Comparison of ENCODE assay signal across 16 mouse cellular contexts in the genomic region with DNA sequence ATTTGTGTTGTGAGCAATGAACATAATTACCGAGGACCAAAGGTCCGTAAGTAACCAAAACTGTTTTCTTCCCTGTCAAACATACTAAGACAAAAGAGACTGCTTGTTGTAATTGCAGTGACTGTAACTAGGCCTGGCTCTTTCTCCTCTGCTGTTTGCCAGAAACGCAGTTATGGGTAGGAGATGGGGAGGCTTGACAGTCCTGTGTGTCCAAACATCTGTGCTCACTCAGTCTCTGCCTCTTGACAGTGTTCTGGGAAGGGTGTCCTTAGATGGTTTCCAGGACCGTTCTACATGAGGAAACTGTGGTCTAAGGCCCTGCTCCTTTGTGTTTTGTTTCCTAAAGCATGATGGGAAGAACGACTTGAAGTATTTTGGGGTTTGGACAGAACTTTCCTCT.
DNase-seq lines count a peak whose midpoint lies in the region; ATAC-seq lines count a peak whose summit lies in the region.
"Had no signal": no experiment of that assay in that cellular context is flagged by ENCODE, and none has a peak within 500 bp of the region (broad histone marks: within the 10 kb centered on the region; RNA-seq: fewer than 3 reads in every experiment).

No protein-coding gene starts in this region.

- no peaks in the 10 kb centered on the region for H3K4me1 ChIP-seq in kidney, embryonic 16.5 days (ENCODE audit: insufficient read depth, low read length)
- peaks cover 23% of the 10 kb centered on the region for H3K4me1 ChIP-seq in heart, embryonic 11.5 days (ENCODE audit: control insufficient read depth, insufficient read depth, low read length)
- H3K4me1 ChIP-seq: neural tube, embryonic 13.5 days had no signal

- H3K27ac ChIP-seq in kidney, embryonic 16.5 days (ENCODE audit: low read length): no peak overlapping the region
- peak overlapping the region; percentile 35; the same call in 1 of the 2 replicates for H3K27ac ChIP-seq in heart, embryonic 11.5 days (ENCODE audit: low read depth, low read length)
- H3K27ac ChIP-seq: left cerebral cortex, adult 2 months; limb, embryonic 15.5 days; neural tube, embryonic 13.5 days had no signal

- no peak for ATAC-seq in kidney, embryonic 16.5 days (ENCODE audit: low FRiP score, low TSS enrichment)
- no peak for ATAC-seq in heart, embryonic 11.5 days (replicated peaks; ENCODE audit: insufficient number of reproducible peaks, low FRiP score, low TSS enrichment)
- ATAC-seq: midbrain, embryonic 16.5 days had no signal

- 74% methylated on average over 5 of the region's 5 CpGs for WGBS in kidney, embryonic 16.5 days
- 51% methylated on average over 5 of the region's 5 CpGs for WGBS in heart, embryonic 11.5 days (ENCODE audit: insufficient replicate concordance)

- H3K9me3 ChIP-seq in kidney, embryonic 16.5 days (ENCODE audit: low read length): no peaks in the 10 kb centered on the region
- no peaks in the 10 kb centered on the region for H3K9me3 ChIP-seq in heart, embryonic 11.5 days (replicated peaks; ENCODE audit: control insufficient read depth, low read length)
- H3K9me3 ChIP-seq: limb, embryonic 15.5 days; neural tube, embryonic 13.5 days had no signal

- peak; percentile 5 for DNase-seq in kidney, adult 11 months
- DNase-seq in kidney, postnatal 10 days: peak; percentile 18
- DNase-seq in lung, postnatal 36 days: peak; percentile 81
- no peak for DNase-seq in layer of hippocampus, postnatal 25 days (ENCODE audit: extremely low spot score in 1 of 2, low spot score in 1 of 2)
- DNase-seq in frontal cortex, postnatal 10 days (ENCODE audit: low spot score in 2 of 2): no peak
- DNase-seq in urinary bladder, adult 18-20 months (ENCODE audit: low spot score in 2 of 2): no peak
- DNase-seq: adrenal gland, adult 2 months; cerebellum, adult 8-10 months; gastrocnemius, postnatal 14 days; right cerebral cortex, postnatal 4 days had no signal

- no peak overlapping the region for H3K4me3 ChIP-seq in kidney, embryonic 16.5 days (ENCODE audit: low read length)
- no peak overlapping the region for H3K4me3 ChIP-seq in heart, embryonic 11.5 days (ENCODE audit: low read depth, low read length)
- H3K4me3 ChIP-seq: left cerebral cortex, adult 2 months; limb, embryonic 15.5 days; neural tube, embryonic 13.5 days had no signal

- no peak overlapping the region for H3K9ac ChIP-seq in kidney, embryonic 16.5 days (replicated peaks; ENCODE audit: low read length)
- no peak overlapping the region for H3K9ac ChIP-seq in heart, embryonic 11.5 days (ENCODE audit: low read depth, low read length)
- H3K9ac ChIP-seq: limb, embryonic 15.5 days; neural tube, embryonic 13.5 days had no signal

- H3K27me3 ChIP-seq in kidney, embryonic 16.5 days (ENCODE audit: insufficient read depth, low read length): no peaks in the 10 kb centered on the region
- H3K27me3 ChIP-seq in heart, embryonic 11.5 days (ENCODE audit: control insufficient read depth, insufficient read depth, low read length): no peaks in the 10 kb centered on the region
- H3K27me3 ChIP-seq: limb, embryonic 15.5 days; neural tube, embryonic 13.5 days had no signal

- 0 out of 2 replicates have a peak, but pooled peaks cover 5% of the 10 kb centered on the region for H3K36me3 ChIP-seq in kidney, embryonic 16.5 days (ENCODE audit: insufficient read depth, low read length)
- H3K36me3 ChIP-seq in heart, embryonic 11.5 days (ENCODE audit: control insufficient read depth, insufficient read depth, low read length): no peaks in the 10 kb centered on the region

- no peak overlapping the region for H3K4me2 ChIP-seq in kidney, embryonic 16.5 days (replicated peaks; ENCODE audit: low read depth, low read length)
- H3K4me2 ChIP-seq in heart, embryonic 11.5 days: no peak overlapping the region
- H3K4me2 ChIP-seq: limb, embryonic 15.5 days; neural tube, embryonic 13.5 days had no signal

Comparison
In these comparisons a context has a peak if more than half of its experiments do, and no peak if none do; other contexts are left out.
1. DNase-seq: peak in kidney, adult 11 months (single experiment), kidney, postnatal 10 days (single experiment) and lung, postnatal 36 days (single experiment); none in layer of hippocampus, postnatal 25 days (0 of 2), frontal cortex, postnatal 10 days (0 of 2) and urinary bladder, adult 18-20 months (0 of 2).